Comparison of ENCODE assay signal across 27 mouse cellular contexts in the genomic region with DNA sequence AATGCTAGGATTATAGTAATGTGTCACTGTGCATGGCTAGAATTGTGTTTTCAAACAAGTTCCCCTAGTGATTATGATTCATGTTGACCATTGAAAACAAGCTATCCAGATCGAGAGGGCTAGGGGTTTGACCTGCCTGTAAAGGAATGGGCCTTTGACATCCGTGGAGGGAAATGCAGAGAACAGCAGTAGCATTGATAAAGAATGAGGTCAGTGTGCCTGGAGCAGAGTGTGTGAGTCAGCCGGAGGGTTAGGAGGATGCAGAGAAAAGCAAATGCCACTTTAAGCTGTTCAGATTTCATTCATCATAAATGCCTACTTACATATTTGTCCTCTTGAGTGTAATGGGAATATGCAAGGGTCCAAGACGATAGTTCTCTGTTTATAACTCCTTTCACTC.
DNase-seq lines count a peak whose midpoint lies in the region; ATAC-seq and TF ChIP-seq lines count a peak whose summit lies in the region.
"Had no signal": no experiment of that assay in that cellular context is flagged by ENCODE, and none has a peak within 500 bp of the region (broad histone marks: within the 10 kb centered on the region; RNA-seq: fewer than 3 reads in every experiment).

No protein-coding gene starts in this region.

- in situ Hi-C loops in Patski (cut with MboI; ENCODE audit: low pct_unique_long_range_greater_than_20kb): no loop called here

- no peak for TF ChIP-seq CTCF in Patski (IDR thresholded peaks at IDR 0.05)

- peak; percentile 73 for ATAC-seq in Patski
- ATAC-seq in activated CD4-positive, CD25-positive, alpha-beta regulatory T cell, adult 4 months: no peak
- ATAC-seq: forebrain, embryonic 13.5 days; forebrain, embryonic 16.5 days; hindbrain, postnatal 0 days; inflammation-experienced regulatory T-cells, adult 6 months; intestine, embryonic 16.5 days had no signal

- POLR2A ChIA-PET in Patski (lab: Charles Lee): no interaction called here

- H3K27me3 ChIP-seq in Patski: no peaks in the 10 kb centered on the region
- H3K27me3 ChIP-seq: CH12.LX; embryonic facial prominence, embryonic 13.5 days; forebrain, embryonic 13.5 days; heart, embryonic 13.5 days had no signal

- DNase-seq in 3134 (ENCODE audit: extremely low read depth, insufficient read length, low spot score) (peak; percentile 35), 416B (ENCODE audit: low read depth) (peak; percentile 51), Patski (ENCODE audit: low read depth, low spot score) (no peak)
- DNase-seq in right cerebral cortex, postnatal 4 days: no peak
- DNase-seq in spleen, postnatal 4 days (ENCODE audit: low spot score in 2 of 2): no peak
- DNase-seq: adrenal gland, adult 2 months; adrenal gland, postnatal 14 days; B cell, adult 2 months; cerebellum, adult 11-12 months; cerebellum, adult 8-10 months; cerebellum, postnatal 10 days; cerebellum, postnatal 36 days; embryo, embryonic 11 days; gastrocnemius, postnatal 10 days; gastrocnemius, postnatal 36 days; heart, adult 2 months; heart, postnatal 14 days; heart, postnatal 4 days had no signal

- CTCF ChIA-PET in Patski (lab: Charles Lee): interaction anchor here (1.6 kb wide), 1 partner anchor 25 kb away, joined by 4 read pairs; no protein-coding TSS in a partner anchor

Comparison
In these comparisons a context has a peak if more than half of its experiments do, and no peak if none do; other contexts are left out.
1. DNase-seq: peak in 3134 (single experiment) and 416B (single experiment); none in Patski (single experiment), right cerebral cortex, postnatal 4 days (single experiment) and spleen, postnatal 4 days (0 of 2).